In genomic region chr8:118539941-118540340, GRCm38 (mm10) we compare ENCODE assay signal across 26 mouse cellular contexts.
DNase-seq lines count a peak whose midpoint lies in the region; ATAC-seq lines count a peak whose summit lies in the region.
"Had no signal": no experiment of that assay in that cellular context is flagged by ENCODE, and none has a peak within 500 bp of the region (broad histone marks: within the 10 kb centered on the region; RNA-seq: fewer than 3 reads in every experiment).

No protein-coding gene starts in this region.

- no peak overlapping the region for H3K9ac ChIP-seq in forebrain, embryonic 15.5 days (replicated peaks)
- H3K9ac ChIP-seq in forebrain, embryonic 13.5 days, result no peak overlapping the region
- H3K9ac ChIP-seq in midbrain, embryonic 14.5 days (replicated peaks; ENCODE audit: low read length), result no peak overlapping the region
- H3K9ac ChIP-seq: heart, embryonic 12.5 days; heart, embryonic 15.5 days; hindbrain, embryonic 13.5 days; intestine, embryonic 15.5 days had no signal

- no peaks in the 10 kb centered on the region for H3K27me3 ChIP-seq in forebrain, embryonic 15.5 days
- H3K27me3 ChIP-seq in forebrain, embryonic 13.5 days, result no peaks in the 10 kb centered on the region
- peaks cover 37% of the 10 kb centered on the region for H3K27me3 ChIP-seq in midbrain, embryonic 14.5 days (ENCODE audit: control insufficient read depth, insufficient read depth, low read length)
- H3K27me3 ChIP-seq in midbrain, embryonic 10.5 days (ENCODE audit: low read depth, poor library complexity, severe bottlenecking), result peaks cover 82% of the 10 kb centered on the region
- H3K27me3 ChIP-seq: CH12.LX; heart, embryonic 12.5 days; heart, embryonic 15.5 days; intestine, embryonic 15.5 days; Patski had no signal

- no peak overlapping the region for H3K4me3 ChIP-seq in forebrain, embryonic 15.5 days
- H3K4me3 ChIP-seq in forebrain, embryonic 13.5 days, result no peak overlapping the region
- no peak overlapping the region for H3K4me3 ChIP-seq in midbrain, embryonic 14.5 days (replicated peaks; ENCODE audit: low read depth, low read length)
- H3K4me3 ChIP-seq in midbrain, embryonic 10.5 days, result no peak overlapping the region
- H3K4me3 ChIP-seq: heart, embryonic 12.5 days; heart, embryonic 15.5 days; hindbrain, embryonic 10.5 days; hindbrain, embryonic 13.5 days; intestine, embryonic 15.5 days had no signal

- peak; percentile 14 for DNase-seq in layer of hippocampus, adult 11-12 months (ENCODE audit: low spot score)
- no peak for DNase-seq in layer of hippocampus, postnatal 25 days (ENCODE audit: extremely low spot score in 1 of 2, low spot score in 1 of 2)
- peak; percentile 25 for DNase-seq in midbrain, embryonic 14.5 days
- no peak for DNase-seq in midbrain, embryonic 10.5 days (ENCODE audit: low spot score)
- no peak for DNase-seq in cerebellum, adult 11 months
- DNase-seq: adrenal gland, postnatal 10 days; adrenal gland, postnatal 36 days; B cell, adult 2 months; cerebellum, adult 18-20 months; cerebellum, adult 9-10 months; cerebellum, postnatal 14 days; gastrocnemius, postnatal 25 days; heart, adult 18-20 months; heart, postnatal 10 days; heart, postnatal 36 days had no signal

- no peak for ATAC-seq in forebrain, embryonic 15.5 days (replicated peaks)
- ATAC-seq in forebrain, embryonic 13.5 days, result no peak
- ATAC-seq in midbrain, embryonic 14.5 days (ENCODE audit: low FRiP score, low TSS enrichment), result no peak
- ATAC-seq: hindbrain, embryonic 16.5 days; intestine, embryonic 15.5 days; Patski had no signal

- peak overlapping the region; percentile 53 for H3K27ac ChIP-seq in forebrain, embryonic 15.5 days (replicated peaks)
- H3K27ac ChIP-seq in forebrain, embryonic 13.5 days, result no peak overlapping the region
- no peak overlapping the region for H3K27ac ChIP-seq in midbrain, embryonic 14.5 days (replicated peaks; ENCODE audit: low read depth, low read length)
- no peak overlapping the region for H3K27ac ChIP-seq in midbrain, embryonic 10.5 days (replicated peaks)
- H3K27ac ChIP-seq: heart, embryonic 15.5 days; hindbrain, embryonic 10.5 days; hindbrain, embryonic 13.5 days; intestine, embryonic 15.5 days had no signal

- no peaks in the 10 kb centered on the region for H3K36me3 ChIP-seq in forebrain, embryonic 15.5 days
- no peaks in the 10 kb centered on the region for H3K36me3 ChIP-seq in forebrain, embryonic 13.5 days (ENCODE audit: poor library complexity, severe bottlenecking)
- H3K36me3 ChIP-seq in midbrain, embryonic 14.5 days (ENCODE audit: control insufficient read depth, insufficient read depth, low read length), result no peaks in the 10 kb centered on the region
- H3K36me3 ChIP-seq in midbrain, embryonic 10.5 days, result no peaks in the 10 kb centered on the region
- H3K36me3 ChIP-seq: G1E; heart, embryonic 12.5 days; heart, embryonic 15.5 days; hindbrain, embryonic 10.5 days; hindbrain, embryonic 13.5 days; intestine, embryonic 15.5 days had no signal

- peaks cover 27% of the 10 kb centered on the region for H3K4me1 ChIP-seq in forebrain, embryonic 15.5 days
- peaks cover 12% of the 10 kb centered on the region; the same call in 1 of the 2 replicates for H3K4me1 ChIP-seq in forebrain, embryonic 13.5 days
- peaks cover 11% of the 10 kb centered on the region; the same call in 1 of the 2 replicates for H3K4me1 ChIP-seq in midbrain, embryonic 14.5 days (ENCODE audit: control insufficient read depth, insufficient read depth, low read length)
- peaks cover 15% of the 10 kb centered on the region for H3K4me1 ChIP-seq in midbrain, embryonic 10.5 days
- H3K4me1 ChIP-seq: intestine, embryonic 15.5 days had no signal

- H3K4me2 ChIP-seq in forebrain, embryonic 15.5 days (replicated peaks), result no peak overlapping the region
- H3K4me2 ChIP-seq in forebrain, embryonic 13.5 days, result no peak overlapping the region
- no peak overlapping the region for H3K4me2 ChIP-seq in midbrain, embryonic 14.5 days (ENCODE audit: low read length)
- H3K4me2 ChIP-seq: heart, embryonic 12.5 days; heart, embryonic 15.5 days; hindbrain, embryonic 13.5 days; intestine, embryonic 15.5 days had no signal

- WGBS in forebrain, embryonic 15.5 days, result 38% methylated on average over 4 of the region's 4 CpGs
- WGBS in forebrain, embryonic 13.5 days, result 53% methylated on average over 4 of the region's 4 CpGs
- 17% methylated on average over 4 of the region's 4 CpGs for WGBS in midbrain, embryonic 14.5 days
- WGBS in midbrain, embryonic 10.5 days, result 82% methylated on average over 4 of the region's 4 CpGs

- no peaks in the 10 kb centered on the region for H3K9me3 ChIP-seq in forebrain, embryonic 15.5 days
- H3K9me3 ChIP-seq in forebrain, embryonic 13.5 days (replicated peaks), result no peaks in the 10 kb centered on the region
- no peaks in the 10 kb centered on the region for H3K9me3 ChIP-seq in midbrain, embryonic 14.5 days (ENCODE audit: control insufficient read depth, low read length)
- H3K9me3 ChIP-seq in midbrain, embryonic 10.5 days (replicated peaks), result no peaks in the 10 kb centered on the region
- H3K9me3 ChIP-seq: heart, embryonic 12.5 days; heart, embryonic 15.5 days; hindbrain, embryonic 10.5 days; hindbrain, embryonic 13.5 days; intestine, embryonic 15.5 days had no signal

Comparison
In these comparisons a context has a peak if more than half of its experiments do, and no peak if none do; other contexts are left out.
1. DNase-seq: peak in layer of hippocampus, adult 11-12 months (single experiment) and midbrain, embryonic 14.5 days (single experiment); none in layer of hippocampus, postnatal 25 days (0 of 2), midbrain, embryonic 10.5 days (single experiment) and cerebellum, adult 11 months (single experiment).